Mouse (Mus musculus) embryonic stem cell, embryonic (primary cell): ENCODE results near the gene Gpr21.

Experiments
- CTCF ChIA-PET, 4 experiments: fragments of 300-600 bp in 2 of 4; fragments of 350-600 bp in 2 of 4; sonication (Branson Sonifier 250); formaldehyde crosslinking; loops; one replicate each; lab custom pipeline; 2022; ENCODE audit warnings: inconsistent platforms in 2 of 4; lab: Charles Lee
- POLR2A ChIA-PET, 4 experiments: fragments of 300-600 bp in 2 of 4; fragments of 350-600 bp in 2 of 4; sonication (Branson Sonifier 250); formaldehyde crosslinking; loops; one replicate each; lab custom pipeline; 2022; ENCODE audit warnings: antibody characterized with exemption in 4 of 4, inconsistent platforms in 1 of 4; lab: Charles Lee

Gene Gpr21

GRCm38 (mm10) chr2:37549346-37550012, 33.3 kb downstream of the Gpr21 start:
- POLR2A ChIA-PET = interaction anchor here in 1 of 4 experiments (1.6 kb wide), 1 partner anchor 15 kb away, joined by 5 read pairs; no protein-coding TSS in a partner anchor

DNA sequence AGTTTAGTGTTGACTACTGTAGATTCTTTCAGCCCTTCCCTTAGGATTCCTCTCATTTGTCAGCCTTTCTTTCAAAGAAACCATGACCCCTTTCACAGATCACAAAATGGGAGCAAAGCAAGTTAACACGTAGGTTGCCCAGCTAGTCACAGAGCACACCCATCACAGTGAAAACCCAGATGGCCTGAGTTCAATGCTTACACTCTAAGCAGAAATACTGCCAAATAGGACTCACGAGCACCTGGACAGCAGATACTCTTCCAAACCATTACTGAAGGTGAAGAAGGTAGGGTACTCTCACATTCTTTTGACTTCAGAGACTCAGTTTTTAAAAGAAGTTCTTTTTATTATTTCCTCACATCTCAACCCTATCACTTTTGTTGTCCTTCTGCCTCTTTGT, 40.2 kb downstream of the Gpr21 start:
- CTCF ChIA-PET = no interaction called here
- POLR2A ChIA-PET = interaction anchor here in 1 of 4 experiments (0.8 kb wide), 1 partner anchor 30 kb away, joined by 3 read pairs; no protein-coding TSS in a partner anchor

More at GRCm38 (mm10) chr2:37549346-37550012, 33.3 kb downstream of the Gpr21 start:
- CTCF ChIA-PET = interaction anchor here in 1 of 4 experiments (0.5 kb wide), 1 partner anchor 52 kb away, joined by 6 read pairs; no protein-coding TSS in a partner anchor

DNA sequence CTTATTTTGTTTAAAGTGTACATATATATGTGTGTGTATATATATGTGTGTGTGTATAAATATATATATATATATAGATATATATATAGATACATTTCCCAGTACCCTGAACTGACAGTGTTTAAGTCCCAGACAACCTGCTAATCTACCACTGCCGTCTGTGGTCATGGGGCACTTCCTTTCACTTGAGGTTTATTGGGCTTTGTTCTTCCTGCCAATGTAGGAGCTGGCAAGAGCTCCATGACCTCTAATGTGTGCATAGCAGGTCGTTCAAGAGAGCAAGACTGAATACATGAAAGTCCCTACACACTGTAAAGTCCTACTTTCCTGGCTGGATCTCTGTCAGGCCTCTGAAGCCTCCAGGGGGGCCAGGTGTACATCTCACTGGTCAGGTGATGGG, 49.4 kb downstream of the Gpr21 start:
- POLR2A ChIA-PET = interaction anchor here in 1 of 4 experiments (0.6 to 2.3 kb wide), 3 partner anchors 11 to 487 kb away, joined by 3 to 5 read pairs (median 4); no protein-coding TSS in a partner anchor
- CTCF ChIA-PET = interaction anchor here in 2 of 4 experiments (0.6 to 0.7 kb wide), 2 partner anchors 221 to 1123 kb away, joined by 5 to 6 read pairs; no protein-coding TSS in a partner anchor

- ChIA-PET POLR2A (interaction anchor here in 2 of 4 experiments (1.2 to 2.3 kb wide), 2 partner anchors 16 to 234 kb away, joined by 3 to 5 read pairs; no protein-coding TSS in a partner anchor), CTCF (interaction anchor here in 1 of 4 experiments (0.7 kb wide), 1 partner anchor 220 kb away, joined by 6 read pairs; no protein-coding TSS in a partner anchor)
These were observed 49.9 kb downstream of the Gpr21 start for GRCm38 (mm10) chr2:37566035-37566434.

DNA sequence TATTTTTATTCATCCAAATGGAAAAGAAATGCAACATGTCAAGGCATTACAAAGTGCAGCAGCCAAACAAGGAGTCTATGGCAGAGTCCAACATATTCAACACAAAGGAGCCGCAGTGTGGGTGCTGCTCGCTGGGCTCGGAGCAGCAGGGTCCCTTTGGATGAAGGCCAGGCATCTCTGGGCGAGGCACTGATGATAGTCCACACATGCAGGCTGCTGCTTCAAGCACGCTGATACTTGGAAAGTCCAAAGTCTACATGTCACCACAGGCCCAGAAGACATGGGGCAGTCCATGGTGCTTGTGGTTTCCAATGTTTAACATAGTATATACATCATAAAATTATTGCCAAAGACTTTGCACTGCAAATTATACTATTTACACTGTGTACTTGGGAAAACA, 53.8 kb downstream of the Gpr21 start:
- ChIA-PET POLR2A (no interaction called here), CTCF (interaction anchor here in 1 of 4 experiments (0.5 kb wide), 1 partner anchor 864 kb away, joined by 3 read pairs; no protein-coding TSS in a partner anchor)
